Mouse (Mus musculus) forebrain, embryonic 12.5 days (tissue): ENCODE measurements around the gene Exoc3. TPM values are rescaled to one million over a fixed set of nuclear protein-coding genes. Genes with fewer than 3 reads are reported as not detected.

ENCODE experiments used
- ATAC-seq: fragments of 200-750 bp; cut with Nextera tagmentation; 2 replicates; pipeline ENCODE4 v1.8.0; 2017; ENCODE audit warnings: moderate TSS enrichment; ENCODE audit not compliant: low FRiP score
- H3K27ac ChIP-seq: fragments of 300-500 bp; sonication (generic); 2 replicates; pipeline ENCODE4 v1.5.1; 2016; ENCODE audit warnings: mild to moderate bottlenecking
- H3K27me3 ChIP-seq: fragments of 300-500 bp; sonication (generic); 2 replicates; pipeline ENCODE4 v1.6.1; 2016; ENCODE audit warnings: mild to moderate bottlenecking
- H3K36me3 ChIP-seq: fragments of 300-500 bp; sonication (generic); replicated peaks from 2 replicates; pipeline ENCODE4 v1.6.1; 2016; ENCODE audit warnings: mild to moderate bottlenecking
- H3K4me1 ChIP-seq: fragments of 300-500 bp; sonication (generic); 2 replicates; pipeline ENCODE4 v1.6.1; 2016
- H3K4me2 ChIP-seq: fragments of 300-500 bp; sonication (generic); 2 replicates; pipeline ENCODE4 v1.6.1; 2016; ENCODE audit warnings: mild to moderate bottlenecking, moderate library complexity
- H3K4me3 ChIP-seq: fragments of 300-500 bp; sonication (generic); replicated peaks from 2 replicates; pipeline ENCODE4 v1.5.1; 2016; ENCODE audit warnings: mild to moderate bottlenecking
- H3K9ac ChIP-seq: fragments of 300-500 bp; sonication (generic); 2 replicates; pipeline ENCODE4 v1.6.1; 2016; ENCODE audit warnings: mild to moderate bottlenecking
- H3K9me3 ChIP-seq: fragments of 300-500 bp; sonication (generic); 2 replicates; pipeline ENCODE4 v1.6.1; 2016
- WGBS: fragments of 180-500 bp; shearing (Covaris S2); methylation state at CpG from one replicate; pipeline ENCODE4 v1.1.7; 2016; 5-methylcytosine and 5-hydroxymethylcytosine counted together
- polyA plus RNA-seq: library from polyadenylated mRNA; unstranded; fragments of >200 nt; fragmentation: Nextera tagmentation; extraction: Ambion mirVana; gene quantifications from 2 replicates; pipeline ENCODE4 v1.2.1, GENCODE M21; 2016

The Exoc3 gene
- polyA plus RNA-seq, 1 experiment from 2014 or later = 80.6 TPM

GRCm38 (mm10) chr13:74169446-74170164 lies 38.9 kb downstream of the Exoc3 start:
- ATAC-seq = no peak
- no peak overlapping the region for H3K9ac ChIP-seq
- H3K4me3 ChIP-seq = no peak overlapping the region
- H3K9me3 ChIP-seq = no peaks in the 10 kb centered on the region
- no peaks in the 10 kb centered on the region for H3K27me3 ChIP-seq
- no peak overlapping the region for H3K27ac ChIP-seq
- H3K36me3 ChIP-seq = peaks cover 42% of the 10 kb centered on the region
- 88% methylated on average over 10 of the region's 10 CpGs for WGBS
- no peak overlapping the region for H3K4me2 ChIP-seq
- H3K4me1 ChIP-seq = peaks cover 13% of the 10 kb centered on the region

- H3K27ac ChIP-seq = no peak overlapping the region
- peaks cover 23% of the 10 kb centered on the region for H3K36me3 ChIP-seq
- H3K4me1 ChIP-seq = peaks cover 13% of the 10 kb centered on the region
- H3K4me3 ChIP-seq = no peak overlapping the region
- no peak for ATAC-seq
- H3K9me3 ChIP-seq = no peaks in the 10 kb centered on the region
- no peaks in the 10 kb centered on the region for H3K27me3 ChIP-seq
- WGBS = 80% methylated on average over 2 of the region's 2 CpGs
- H3K4me2 ChIP-seq = peak overlapping the region; percentile 73; the same call in 1 of the 2 replicates
- no peak overlapping the region for H3K9ac ChIP-seq
Observed at GRCm38 (mm10) chr13:74167492-74167891, 41.0 kb downstream of the Exoc3 start.

DNA sequence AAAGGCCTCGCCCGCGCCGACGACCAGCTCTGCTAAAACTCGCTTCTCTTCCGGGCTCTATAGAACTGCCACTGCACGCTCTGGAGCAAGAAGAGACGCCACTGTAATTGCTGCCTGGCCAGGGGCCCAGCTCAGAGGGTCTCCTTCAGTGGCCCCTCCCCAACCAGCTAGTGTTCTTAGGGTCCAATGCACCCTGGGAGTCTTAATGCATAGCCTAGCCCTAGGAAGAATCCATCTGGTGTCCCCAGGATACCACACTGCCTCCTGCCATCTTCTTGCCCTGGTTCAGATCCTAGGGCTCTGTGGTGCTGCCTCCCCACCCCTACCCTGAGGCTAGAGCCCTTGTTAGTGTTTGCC lies 41.5 kb downstream of the Exoc3 start:
- Histone ChIP-seq H3K9me3 (no peaks in the 10 kb centered on the region), H3K27me3 (no peaks in the 10 kb centered on the region), H3K27ac (no peak overlapping the region), H3K9ac (peak overlapping the region; percentile 53), H3K4me1 (peaks cover 13% of the 10 kb centered on the region), H3K36me3 (peaks cover 21% of the 10 kb centered on the region), H3K4me3 (peak overlapping the region; percentile 46), H3K4me2 (peak overlapping the region; percentile 73)
- WGBS = 13% methylated on average over 9 of the region's 9 CpGs
- peak; percentile 75 for ATAC-seq

DNA sequence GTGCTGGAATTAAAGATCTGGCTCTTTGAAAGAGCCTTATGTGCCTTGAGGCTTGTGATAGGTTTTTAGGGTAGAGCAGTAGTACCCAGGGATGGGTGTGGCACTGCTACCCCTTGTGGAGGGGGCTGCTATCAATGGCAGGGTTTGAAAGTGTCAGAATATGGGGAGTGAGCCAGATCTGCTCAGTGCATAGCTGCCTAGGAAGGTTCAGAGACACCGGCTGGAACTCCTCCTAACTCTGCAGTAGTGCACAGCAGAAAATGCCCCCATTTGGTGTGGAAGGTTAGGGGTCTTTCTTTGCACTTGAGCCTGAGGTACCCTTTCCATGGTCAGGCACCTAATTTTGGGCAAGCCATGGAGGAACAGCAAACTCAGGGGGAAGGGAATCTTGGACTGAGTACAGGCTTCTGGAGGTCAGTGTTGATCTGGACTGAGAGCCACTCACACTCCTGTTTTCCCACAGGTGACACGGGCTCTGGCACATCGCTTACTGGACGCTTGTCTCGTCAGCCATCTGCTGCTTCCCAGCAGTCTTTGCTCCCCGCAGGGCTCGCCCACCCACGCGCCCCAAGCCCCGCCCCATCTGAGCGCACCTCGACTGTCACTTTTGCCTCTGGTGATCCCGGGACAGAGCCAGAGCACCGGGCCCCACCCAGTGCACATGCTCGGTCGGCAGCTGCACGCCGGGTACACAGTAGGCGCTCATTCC lies 42.0 kb downstream of the Exoc3 start:
- H3K27me3 ChIP-seq = no peaks in the 10 kb centered on the region
- H3K4me3 ChIP-seq = peak overlapping the region; percentile 46
- peaks cover 13% of the 10 kb centered on the region for H3K4me1 ChIP-seq
- peak overlapping the region; percentile 53 for H3K9ac ChIP-seq
- no peak overlapping the region for H3K27ac ChIP-seq
- 8% methylated on average over 19 of the region's 19 CpGs for WGBS
- ATAC-seq = peak; percentile 88
- peaks cover 15% of the 10 kb centered on the region for H3K36me3 ChIP-seq
- no peaks in the 10 kb centered on the region for H3K9me3 ChIP-seq
- H3K4me2 ChIP-seq = peak overlapping the region; percentile 73

- no peaks in the 10 kb centered on the region for H3K4me1 ChIP-seq
- H3K27me3 ChIP-seq = no peaks in the 10 kb centered on the region
- H3K27ac ChIP-seq = no peak overlapping the region
- no peaks in the 10 kb centered on the region for H3K9me3 ChIP-seq
- ATAC-seq = no peak
- 79% methylated on average over 2 of the region's 2 CpGs for whole genome bisulfite sequencing
- no peaks in the 10 kb centered on the region for H3K36me3 ChIP-seq
- H3K4me3 ChIP-seq = no peak overlapping the region
- H3K4me2 ChIP-seq = no peak overlapping the region
- H3K9ac ChIP-seq = no peak overlapping the region
Observed at GRCm38 (mm10) chr13:74147327-74147726, 61.2 kb downstream of the Exoc3 start.

DNA sequence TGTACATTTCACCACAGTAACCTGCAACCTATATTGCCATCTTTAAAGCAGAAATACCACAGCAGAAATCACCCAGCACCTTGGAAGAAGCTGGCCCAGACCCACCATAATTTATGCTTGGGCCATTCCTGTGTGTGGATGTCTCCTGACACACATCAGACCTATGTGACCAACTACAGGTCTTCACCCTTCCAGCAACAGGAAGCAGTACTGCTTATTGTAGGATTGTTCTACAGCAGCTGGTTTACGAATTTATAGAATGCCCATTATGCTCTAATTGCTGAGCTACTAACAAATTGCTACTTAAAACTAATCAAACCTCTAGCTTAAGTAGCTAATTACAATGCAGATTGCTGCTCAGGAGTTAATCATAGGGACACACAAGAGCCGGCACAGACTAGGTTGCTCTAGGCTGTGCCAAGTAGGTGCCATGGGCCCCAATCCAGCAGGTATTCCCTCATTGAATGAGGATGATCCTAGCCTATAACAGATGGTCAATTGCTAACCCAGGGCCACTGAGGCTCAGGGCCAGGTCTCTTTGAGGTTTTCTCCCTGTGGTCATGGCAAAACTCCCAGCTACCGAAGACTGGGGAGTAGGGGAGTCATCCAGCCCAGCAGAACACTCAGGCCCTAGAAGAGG lies 62.4 kb downstream of the Exoc3 start:
- Histone ChIP-seq H3K4me2 (no peak overlapping the region), H3K9me3 (no peaks in the 10 kb centered on the region), H3K9ac (no peak overlapping the region), H3K27ac (no peak overlapping the region), H3K4me3 (no peak overlapping the region), H3K4me1 (no peaks in the 10 kb centered on the region), H3K27me3 (no peaks in the 10 kb centered on the region), H3K36me3 (no peaks in the 10 kb centered on the region)
- ATAC-seq = no peak
- WGBS = 74% methylated on average over 3 of the region's 3 CpGs

DNA sequence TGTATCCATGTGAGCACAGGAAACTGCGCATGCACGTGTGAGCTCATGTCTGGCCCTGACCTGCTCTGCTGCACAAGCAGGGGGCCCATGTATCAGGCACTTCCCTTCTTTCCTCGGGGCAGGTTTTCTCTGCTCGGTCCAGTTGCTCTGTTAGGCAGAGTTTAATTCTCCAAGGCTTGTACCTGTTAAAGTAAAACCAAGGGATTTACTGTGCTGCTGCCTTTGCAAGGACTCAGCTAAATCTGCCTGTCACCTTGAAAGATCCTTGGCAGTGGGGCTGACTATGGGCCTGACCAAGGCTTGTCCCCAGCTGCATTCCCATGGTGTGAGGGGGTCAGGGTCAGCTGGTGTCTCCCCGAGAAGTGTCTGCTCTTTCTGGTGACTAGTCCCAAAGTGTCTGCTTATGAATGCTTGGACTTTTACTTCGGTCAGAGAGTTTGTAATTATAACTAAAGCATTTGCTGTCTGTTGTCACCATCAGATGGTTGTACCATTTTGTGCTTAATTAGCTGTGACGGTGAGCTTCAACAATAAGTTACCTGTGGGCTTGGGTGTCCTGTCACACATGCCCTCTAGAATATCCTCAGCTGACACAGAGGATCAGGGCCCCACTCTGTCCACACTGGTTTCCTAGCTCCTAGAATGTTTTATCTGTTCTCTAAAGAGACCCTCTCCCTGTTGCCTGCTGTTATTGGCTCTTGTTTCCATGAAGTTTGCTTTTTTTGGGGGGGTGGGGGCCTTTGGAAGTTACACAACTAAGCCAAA lies 64.2 kb downstream of the Exoc3 start:
- Histone ChIP-seq H3K9ac (no peak overlapping the region), H3K27ac (no peak overlapping the region), H3K4me3 (no peak overlapping the region), H3K36me3 (no peaks in the 10 kb centered on the region), H3K4me1 (no peaks in the 10 kb centered on the region), H3K27me3 (no peaks in the 10 kb centered on the region), H3K4me2 (no peak overlapping the region), H3K9me3 (no peaks in the 10 kb centered on the region)
- 81% methylated on average over 7 of the region's 7 CpGs for WGBS
- no peak for ATAC-seq

DNA sequence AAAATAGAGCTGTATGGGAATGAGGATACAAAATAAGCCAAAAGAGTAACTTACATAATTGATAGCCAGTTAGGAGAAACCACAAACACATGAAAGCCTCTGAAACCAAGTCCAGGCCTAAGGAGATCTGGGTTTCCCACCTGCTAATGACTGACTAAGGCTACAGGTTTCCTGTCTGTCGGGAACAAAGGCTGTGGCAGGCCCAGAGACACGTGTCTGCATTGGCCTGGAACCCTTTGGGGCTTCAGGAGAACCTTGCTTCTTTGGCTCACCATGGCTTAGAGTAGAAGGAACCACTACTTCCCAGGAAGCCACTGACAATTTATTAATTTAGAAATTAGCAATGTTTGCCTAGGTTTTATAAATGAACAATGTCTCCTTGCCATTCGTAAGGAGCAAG lies 65.2 kb downstream of the Exoc3 start:
- WGBS = 83% methylated on average over 3 of the region's 3 CpGs
- no peaks in the 10 kb centered on the region for H3K9me3 ChIP-seq
- H3K9ac ChIP-seq = no peak overlapping the region
- H3K4me2 ChIP-seq = no peak overlapping the region
- ATAC-seq = no peak
- H3K27me3 ChIP-seq = no peaks in the 10 kb centered on the region
- no peak overlapping the region for H3K27ac ChIP-seq
- no peaks in the 10 kb centered on the region for H3K36me3 ChIP-seq
- no peak overlapping the region for H3K4me3 ChIP-seq
- no peaks in the 10 kb centered on the region for H3K4me1 ChIP-seq

DNA sequence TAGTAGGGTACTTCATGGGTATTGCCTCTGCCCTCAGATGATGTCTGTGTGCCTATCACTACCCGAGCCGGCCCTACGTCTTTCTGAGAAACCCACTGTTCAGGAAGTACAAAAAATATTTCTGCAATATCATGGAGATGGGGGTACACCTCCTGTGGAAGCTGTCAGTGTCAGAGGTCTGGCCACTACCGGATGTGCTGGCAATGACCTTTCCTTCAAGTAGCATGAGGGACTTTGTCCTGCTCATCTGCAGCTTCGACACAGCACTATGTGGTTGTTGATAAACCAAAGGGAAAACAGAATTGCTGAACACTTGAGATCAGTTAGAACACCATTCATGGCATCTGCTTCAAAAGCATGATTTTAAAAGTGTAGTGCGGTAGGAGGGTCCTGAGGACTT lies 67.7 kb downstream of the Exoc3 start:
- WGBS = 90% methylated on average over 6 of the region's 6 CpGs
- no peak overlapping the region for H3K27ac ChIP-seq

GRCm38 (mm10) chr13:74138906-74139647 lies 69.5 kb downstream of the Exoc3 start:
- Histone ChIP-seq H3K27ac (no peak overlapping the region), H3K27me3 (no peaks in the 10 kb centered on the region), H3K4me1 (no peaks in the 10 kb centered on the region), H3K4me3 (no peak overlapping the region), H3K9ac (no peak overlapping the region), H3K9me3 (no peaks in the 10 kb centered on the region), H3K36me3 (no peaks in the 10 kb centered on the region), H3K4me2 (no peak overlapping the region)
- WGBS = 84% methylated on average over 7 of the region's 7 CpGs
- ATAC-seq = no peak

More for the DNA sequence above, 67.7 kb downstream of the Exoc3 start:
- Histone ChIP-seq H3K36me3 (no peaks in the 10 kb centered on the region), H3K9ac (no peak overlapping the region), H3K4me2 (no peak overlapping the region), H3K4me1 (no peaks in the 10 kb centered on the region), H3K27me3 (no peaks in the 10 kb centered on the region), H3K4me3 (no peak overlapping the region), H3K9me3 (no peaks in the 10 kb centered on the region)
- ATAC-seq = no peak

GRCm38 (mm10) chr13:74129909-74130308 lies 78.6 kb downstream of the Exoc3 start:
- H3K4me3 ChIP-seq = no peak overlapping the region
- WGBS = 90% methylated on average over 6 of the region's 6 CpGs
- no peak overlapping the region for H3K4me2 ChIP-seq
- no peak overlapping the region for H3K9ac ChIP-seq
- no peaks in the 10 kb centered on the region for H3K9me3 ChIP-seq
- no peak for ATAC-seq
- H3K4me1 ChIP-seq = no peaks in the 10 kb centered on the region
- H3K36me3 ChIP-seq = no peaks in the 10 kb centered on the region
- no peak overlapping the region for H3K27ac ChIP-seq
- H3K27me3 ChIP-seq = no peaks in the 10 kb centered on the region

DNA sequence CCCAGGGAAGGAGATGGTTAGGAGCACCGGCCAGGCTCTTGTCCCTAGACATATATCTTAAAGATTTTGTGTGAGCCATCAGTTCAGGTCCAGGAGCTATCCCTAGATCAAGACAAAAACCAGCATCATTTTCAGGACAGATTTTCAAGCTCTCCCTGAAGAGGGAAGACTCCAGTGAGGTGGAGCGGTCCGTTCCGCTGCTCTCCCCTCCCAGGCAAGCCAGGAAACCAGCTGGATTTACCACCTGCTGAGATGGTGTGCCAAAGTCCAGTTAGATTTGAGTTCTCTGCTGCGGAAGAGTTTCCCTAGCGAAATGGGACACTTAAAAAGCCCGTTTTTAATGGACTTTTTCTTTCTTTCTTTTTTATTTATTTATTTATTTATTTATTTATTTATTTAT lies 81.0 kb downstream of the Exoc3 start:
- Histone ChIP-seq H3K4me3 (no peak overlapping the region), H3K4me2 (no peak overlapping the region), H3K4me1 (no peaks in the 10 kb centered on the region), H3K9me3 (no peaks in the 10 kb centered on the region), H3K27me3 (peaks cover 21% of the 10 kb centered on the region), H3K36me3 (no peaks in the 10 kb centered on the region), H3K27ac (no peak overlapping the region), H3K9ac (no peak overlapping the region)
- WGBS = 70% methylated on average over 7 of the region's 7 CpGs
- no peak for ATAC-seq
